Mouse (Mus musculus): Measurements from ENCODE around the gene Rragc.

Rragc gene

GRCm38 (mm10) chr4:123956703-123957491 is 39.7 kb downstream of the Rragc start:
- peak; percentile 43 for DNase-seq

- DNase-seq = no peak
Observed at GRCm38 (mm10) chr4:123957492-123957808, 40.2 kb downstream of the Rragc start.

- no peak for DNase-seq
Observed at GRCm38 (mm10) chr4:123957891-123958290, 40.6 kb downstream of the Rragc start.

GRCm38 (mm10) chr4:123960955-123961354 is 43.7 kb downstream of the Rragc start:
- no peak for DNase-seq

- DNase-seq = no peak
Observed at GRCm38 (mm10) chr4:123962721-123963120, 45.5 kb downstream of the Rragc start.

- no peak for DNase-seq
Observed at GRCm38 (mm10) chr4:123968663-123969321, 51.5 kb downstream of the Rragc start.

GRCm38 (mm10) chr4:123969458-123969857 is 52.2 kb downstream of the Rragc start:
- DNase-seq = no peak

- no peak for DNase-seq
Observed at GRCm38 (mm10) chr4:123971059-123971458, 53.8 kb downstream of the Rragc start.

GRCm38 (mm10) chr4:123972423-123973049 is 55.3 kb downstream of the Rragc start:
- DNase-seq = no peak

GRCm38 (mm10) chr4:123982105-123982504 is 64.9 kb downstream of the Rragc start:
- no peak for DNase-seq
